Mouse (Mus musculus) fibroblast of lung, adult 2 months (primary cell): ENCODE data around the gene Gm9747.

Experiments
- DNase-seq: peaks from one replicate; pipeline ENCODE4 v3.0.0-alpha.2; 2011; ENCODE audit warnings: low read depth

The Gm9747 gene

DNA sequence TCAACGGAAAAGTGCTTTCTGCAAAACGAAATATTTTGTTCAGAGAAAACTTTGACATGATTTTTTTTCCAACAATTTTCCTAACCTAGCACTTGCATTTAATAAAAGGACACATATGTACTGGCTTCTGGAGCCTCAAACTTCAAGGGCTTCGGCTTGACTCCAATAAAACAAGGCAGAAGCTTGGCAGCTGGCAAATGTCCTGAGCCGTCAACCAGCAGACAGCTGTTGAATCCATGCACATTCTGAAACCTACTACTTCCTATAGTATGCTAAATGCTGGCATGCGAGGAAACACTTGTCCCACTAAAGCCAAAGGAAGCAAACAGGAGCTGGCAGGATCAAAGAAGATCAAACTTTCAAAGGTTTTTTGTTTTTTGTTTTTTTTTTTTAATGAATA, 24.5 kb downstream of the Gm9747 start:
- DNase-seq, result no peak

DNA sequence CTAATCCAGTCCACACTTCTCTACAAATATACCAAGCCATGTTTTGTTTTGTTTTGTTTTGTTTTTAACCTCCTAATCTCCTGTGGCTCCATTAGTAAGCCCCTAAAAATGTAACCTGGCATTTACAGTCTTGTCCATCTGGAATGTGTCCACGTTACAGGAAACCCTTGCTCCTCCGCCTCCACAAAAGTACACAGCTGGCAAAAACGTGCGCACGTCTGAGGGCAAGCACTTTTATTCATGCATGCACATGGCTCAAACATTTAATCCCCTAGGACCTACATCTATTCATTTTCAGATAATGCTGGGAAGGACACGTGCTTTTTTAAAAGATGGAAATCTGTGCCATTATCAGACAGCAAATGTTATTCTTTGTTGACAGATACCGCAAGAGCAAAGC, 25.4 kb downstream of the Gm9747 start:
- no peak for DNase-seq

DNA sequence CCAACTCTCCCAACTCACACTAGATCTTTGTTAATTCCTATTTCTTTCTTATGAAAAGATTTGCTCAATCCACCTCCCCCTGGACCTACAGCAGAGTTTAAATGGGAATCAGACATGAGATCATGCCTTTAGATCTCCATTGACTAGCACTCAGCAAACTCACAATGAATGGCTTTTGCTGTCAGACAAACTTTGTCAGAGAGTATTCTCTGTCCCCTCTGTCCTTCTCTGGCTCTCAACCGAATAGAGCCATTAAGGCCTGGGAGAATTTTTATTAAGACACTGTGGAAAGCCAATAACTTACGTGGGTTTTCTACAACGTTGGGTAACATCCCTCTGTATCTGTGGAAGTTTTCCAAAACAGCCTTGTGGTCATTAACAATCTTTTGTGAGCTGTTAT, 27.1 kb downstream of the Gm9747 start:
- no peak for DNase-seq

DNA sequence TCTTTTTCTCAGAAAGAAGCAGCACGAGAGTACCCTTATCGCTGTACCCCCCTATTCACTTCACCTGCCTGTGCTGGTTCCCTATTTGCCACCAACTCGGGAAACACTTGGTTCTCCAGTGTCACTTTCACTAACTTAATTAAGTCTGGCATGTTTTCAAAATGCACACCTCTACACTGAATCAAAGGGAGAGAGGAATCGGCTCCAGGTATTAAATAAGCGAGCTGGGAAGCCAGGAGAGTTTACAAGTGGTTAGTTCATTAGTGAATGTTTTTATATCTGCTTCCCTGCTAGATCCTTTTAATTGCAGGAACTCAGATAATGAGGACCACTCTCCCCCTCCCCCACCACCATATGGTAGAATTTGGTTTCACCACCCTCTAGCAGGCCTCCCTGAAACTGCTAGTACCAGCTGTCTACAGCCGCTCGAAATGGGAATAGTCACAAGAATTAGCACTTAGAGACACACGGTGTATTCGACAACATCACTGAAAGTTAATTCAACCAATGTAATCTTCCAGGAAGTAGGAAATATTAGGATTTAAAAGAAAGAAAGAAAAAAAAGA, 28.2 kb downstream of the Gm9747 start:
- no peak for DNase-seq

DNA sequence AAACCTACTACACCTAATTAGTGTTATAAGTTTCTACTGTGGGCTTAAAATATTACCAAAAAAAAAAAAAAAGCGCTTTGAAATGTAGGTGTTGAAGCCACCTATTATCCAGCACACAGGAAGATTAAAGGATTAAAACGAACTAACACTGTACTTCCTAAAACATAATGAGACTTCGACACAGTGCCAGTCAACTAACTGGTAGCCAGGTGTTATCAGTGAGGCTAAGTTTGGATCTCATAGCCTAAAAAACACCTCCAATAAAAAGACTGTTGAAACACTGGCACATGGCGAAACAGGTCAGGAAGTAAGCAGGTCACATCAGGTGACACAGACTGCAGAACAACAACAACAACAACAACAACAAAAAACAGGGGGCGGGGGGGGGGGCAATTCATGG, 28.7 kb downstream of the Gm9747 start:
- DNase-seq, result no peak

DNA sequence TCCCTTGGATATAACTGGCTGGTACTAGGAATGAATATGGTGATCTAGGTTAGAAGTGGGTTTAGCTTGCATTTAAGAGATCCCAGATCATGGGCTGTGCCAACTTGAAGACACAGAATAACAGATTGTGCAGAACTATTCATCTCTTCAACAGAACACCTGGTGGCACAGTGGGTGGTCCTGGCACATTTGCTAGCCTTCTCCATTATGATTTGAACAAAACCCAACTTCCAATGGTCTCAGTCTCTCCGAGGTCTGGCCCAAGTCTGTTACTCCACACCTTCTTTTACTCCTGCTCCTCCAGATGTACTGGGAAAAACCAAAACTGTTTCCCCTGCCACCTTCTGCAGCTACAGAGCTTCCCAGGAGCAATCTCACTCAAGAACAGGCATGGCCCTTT, 29.4 kb downstream of the Gm9747 start:
- no peak for DNase-seq

DNA sequence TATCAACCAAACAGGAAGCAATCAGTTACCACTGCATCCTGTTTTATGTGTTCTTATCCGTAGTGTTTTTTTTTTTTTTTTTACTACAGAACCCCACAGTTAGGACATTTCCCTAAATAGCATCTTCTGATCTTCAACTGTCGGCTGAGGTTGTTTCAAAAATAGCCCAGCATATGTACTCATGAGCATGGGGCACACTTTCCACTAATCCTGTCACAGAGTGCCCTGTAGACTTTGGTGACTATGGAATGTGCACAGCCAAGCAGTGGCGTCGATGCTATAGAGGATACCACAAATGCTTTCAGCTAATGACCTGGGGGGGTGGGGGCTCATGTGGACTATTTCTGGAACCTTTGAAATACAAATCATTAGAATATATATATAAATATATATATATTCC, 34.6 kb downstream of the Gm9747 start:
- DNase-seq, result no peak

DNA sequence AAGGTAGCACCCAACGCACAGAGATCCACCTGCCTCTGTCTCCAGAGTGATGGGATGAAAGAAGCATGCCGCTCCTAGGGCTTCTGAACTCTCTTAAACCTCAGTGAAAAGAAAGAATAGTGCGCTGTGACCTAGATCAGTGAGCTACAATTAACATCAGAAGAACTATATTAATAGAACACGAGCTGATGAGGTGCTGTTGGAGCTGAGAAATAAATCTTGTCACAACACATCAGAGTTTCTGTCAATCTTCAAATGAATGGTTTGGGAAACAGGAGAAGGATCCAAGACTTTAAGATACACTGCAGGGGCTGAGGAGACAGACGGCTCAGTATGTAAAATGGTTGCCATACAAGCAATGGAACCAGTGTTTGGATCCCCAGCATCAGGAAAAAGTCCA, 39.3 kb downstream of the Gm9747 start:
- DNase-seq, result no peak

DNA sequence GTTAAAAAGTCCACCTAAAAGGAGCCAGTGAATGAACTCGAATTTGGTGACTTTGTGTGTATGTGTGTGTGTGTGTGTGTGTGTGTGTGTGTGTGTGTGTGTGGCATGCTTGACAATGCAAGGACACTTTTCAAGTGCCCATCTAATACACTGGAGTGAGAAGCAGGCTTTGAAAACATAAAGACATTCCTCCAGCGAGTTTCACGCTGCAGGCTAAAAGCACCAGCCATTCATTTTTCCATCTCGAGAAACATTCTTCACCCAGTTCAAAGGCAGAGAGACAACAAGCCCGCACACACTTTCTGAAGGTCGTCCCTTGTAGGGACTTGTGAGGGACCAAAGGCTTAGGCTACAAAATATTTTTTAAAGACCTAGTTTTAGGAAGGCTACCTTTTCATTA, 40.6 kb downstream of the Gm9747 start:
- DNase-seq, result no peak

DNA sequence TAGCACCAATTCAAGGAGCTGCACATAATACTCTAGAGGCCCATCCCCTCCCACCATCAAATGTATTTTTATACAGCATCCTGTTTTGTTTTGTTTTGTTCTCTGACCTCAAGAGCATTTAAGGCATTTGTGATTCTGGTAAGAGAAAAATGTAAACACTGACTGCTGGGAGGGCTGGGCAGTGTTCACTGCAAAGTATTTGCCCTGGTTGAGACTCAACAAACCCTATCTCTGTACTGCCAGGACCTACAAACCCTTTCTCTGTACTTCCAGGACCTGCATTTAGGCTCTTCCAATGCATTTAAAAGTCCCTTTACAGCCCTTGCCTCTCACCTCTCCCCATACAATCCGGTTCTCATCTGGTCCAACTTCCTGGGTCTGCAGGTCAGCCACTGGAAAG, 41.4 kb downstream of the Gm9747 start:
- DNase-seq, result no peak

DNA sequence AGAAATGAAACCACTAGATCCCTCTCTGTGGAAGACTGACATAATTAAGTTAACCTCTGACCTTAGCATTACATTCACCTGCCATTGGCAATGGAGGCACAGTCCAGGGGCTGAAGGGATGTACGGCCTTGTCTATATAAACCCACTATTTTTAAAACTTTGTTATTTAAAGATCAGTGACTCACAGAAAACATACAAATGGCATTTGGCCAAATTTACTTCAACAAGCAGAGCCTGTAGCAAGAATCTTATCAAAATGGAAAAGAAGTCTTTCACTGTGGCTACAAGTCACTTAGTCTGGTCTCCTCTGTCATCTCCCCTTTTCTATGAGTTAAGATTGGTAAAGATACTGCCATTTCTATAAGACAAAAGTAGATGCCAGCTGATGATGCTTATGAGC, 46.9 kb downstream of the Gm9747 start:
- no peak for DNase-seq

DNA sequence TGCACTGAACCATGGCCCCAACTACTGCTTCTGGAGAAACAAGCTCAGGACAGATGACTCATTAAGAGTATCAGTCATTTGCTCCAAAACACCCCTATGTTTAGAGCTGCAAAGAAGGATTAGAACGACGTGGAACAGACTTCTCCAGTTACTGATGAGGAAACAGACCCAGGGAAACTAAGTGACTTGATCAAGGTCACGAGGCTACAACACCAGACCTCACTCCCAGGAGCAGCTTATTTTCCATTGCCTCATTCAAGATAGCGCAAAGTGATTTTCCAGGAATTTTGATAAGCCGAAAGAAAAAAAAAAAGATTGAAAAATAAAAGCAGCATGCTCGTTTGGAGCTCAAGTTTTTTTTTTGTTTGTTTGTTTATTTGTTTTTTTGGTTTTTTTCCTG, 48.9 kb downstream of the Gm9747 start:
- DNase-seq, result no peak

DNA sequence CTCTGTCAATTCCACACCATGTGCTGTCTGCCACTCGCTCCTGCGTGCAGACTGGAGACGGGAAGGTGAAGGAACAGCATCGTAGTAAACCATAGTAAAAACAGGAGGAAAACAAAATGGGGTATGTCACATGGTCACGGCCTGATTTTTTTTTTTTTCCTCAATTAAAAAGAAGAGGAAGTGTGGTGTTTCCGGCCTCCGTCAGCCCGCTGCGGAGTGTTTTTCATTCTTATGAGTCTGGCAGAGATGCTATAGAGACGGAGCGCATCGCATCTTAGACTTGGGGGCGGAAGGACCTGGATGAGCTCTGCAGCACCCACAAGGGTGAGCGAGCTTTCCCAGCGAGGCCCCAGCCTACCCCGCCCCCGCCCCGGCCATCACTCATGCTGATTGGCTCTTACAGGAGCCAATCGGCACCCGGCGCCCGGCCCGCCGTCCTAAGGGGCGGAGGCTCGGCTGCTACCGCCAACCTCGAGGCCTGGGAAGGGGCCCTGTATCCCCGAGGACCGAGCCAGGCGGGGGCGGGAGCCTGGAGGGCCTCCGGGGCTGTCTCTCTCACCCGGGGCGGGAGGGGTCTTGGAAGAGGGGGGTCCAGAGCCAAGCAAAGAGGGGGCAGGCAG, 50.2 kb downstream of the Gm9747 start:
- DNase-seq, result no peak

DNA sequence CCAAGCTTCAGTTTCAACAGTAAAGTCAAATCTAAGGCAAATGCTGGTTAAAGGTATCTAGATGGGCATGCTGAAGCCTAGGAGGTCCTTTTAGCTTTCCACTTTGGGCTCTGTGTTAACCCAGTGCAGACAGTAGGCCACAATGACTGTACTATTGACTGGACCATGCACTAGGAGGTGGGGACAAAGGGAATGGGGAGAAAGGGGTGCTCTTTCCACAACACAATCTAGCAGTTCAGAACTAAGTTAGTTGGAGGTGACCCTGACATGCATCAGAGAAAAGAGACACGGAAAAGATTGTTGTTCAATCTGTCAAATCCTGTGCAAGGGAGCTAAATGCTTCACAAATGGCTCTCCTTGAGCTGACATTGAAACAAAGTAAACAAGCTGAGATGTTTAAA, 51.0 kb downstream of the Gm9747 start:
- DNase-seq, result no peak

DNA sequence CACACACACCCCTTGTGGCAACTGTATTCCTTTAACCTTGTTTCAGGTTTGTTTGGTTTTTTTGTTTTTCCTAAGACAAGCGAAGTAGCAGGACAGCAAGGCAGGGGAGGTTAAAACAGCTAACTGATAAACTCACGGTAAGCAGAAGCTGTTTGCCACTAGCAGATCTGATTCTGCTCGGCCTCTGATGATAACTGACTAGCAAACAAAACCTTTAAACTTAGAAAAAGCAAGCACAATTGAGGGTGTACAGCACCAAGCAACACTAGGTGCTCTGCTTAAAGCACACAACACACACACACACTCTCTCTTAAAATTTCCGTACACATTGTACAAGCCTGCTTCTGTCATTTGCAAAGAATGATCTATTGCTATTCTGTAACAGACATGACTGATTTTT, 51.5 kb downstream of the Gm9747 start:
- no peak for DNase-seq
